Mouse (Mus musculus): Measurements from ENCODE around the gene Mapk3. TPM values are rescaled to one million over a fixed set of nuclear protein-coding genes. Genes with fewer than 3 reads are reported as not detected.

Gene Mapk3
- total and polyA plus RNA-seq, 3 experiments, result 22.4 to 48.5 (median 25.3) TPM

GRCm38 (mm10) chr7:126748824-126749223 lies 10.6 kb upstream of the Mapk3 start:
- TF ChIP-seq MAFK (IDR thresholded peaks at IDR 0.05; ENCODE audit: insufficient replicate concordance, low read length), result no peak
- TF ChIP-seq ZNF384 (IDR thresholded peaks at IDR 0.05; ENCODE audit: low read depth, low read length), result no peak
- no peak for TF ChIP-seq PAX5 (IDR thresholded peaks at IDR 0.05; ENCODE audit: low read length)
- TF ChIP-seq RCOR1 (conservative IDR thresholded peaks at IDR 0.05; ENCODE audit: low read depth, low read length), result no peak
- no peak for TF ChIP-seq USF1 (IDR thresholded peaks at IDR 0.05; ENCODE audit: low read depth, low read length)
- no peak for TF ChIP-seq POLR2AphosphoS2 (IDR thresholded peaks at IDR 0.05; ENCODE audit: low read depth, low read length)
- TF ChIP-seq JUN (IDR thresholded peaks at IDR 0.05; ENCODE audit: insufficient read depth, low read depth, low read length), result no peak
- TF ChIP-seq MYC (IDR thresholded peaks at IDR 0.05; ENCODE audit: low read depth, low read length), result no peak
- TF ChIP-seq ZMIZ1 (IDR thresholded peaks at IDR 0.05; ENCODE audit: low read depth, low read length), result no peak
- no peak for TF ChIP-seq USF2 (conservative IDR thresholded peaks at IDR 0.05; ENCODE audit: low read depth, low read length)
- Histone ChIP-seq H3K27me3 (replicated peaks) (no peaks in the 10 kb centered on the region), H3K4me3 (replicated peaks in 1 of 3; ENCODE audit: low read depth in 2 of 3, low read length in 2 of 3, poor library complexity in 1 of 3) (no peak overlapping the region), H3K9ac (ENCODE audit: insufficient read depth, low read depth) (no peak overlapping the region), H3K79me2 (replicated peaks; ENCODE audit: control insufficient read depth, extremely low read depth, insufficient read depth, poor library complexity, severe bottlenecking) (no peaks in the 10 kb centered on the region), H3K4me2 (ENCODE audit: insufficient read depth, low read depth, poor library complexity, severe bottlenecking) (no peak overlapping the region), H3K9me3 (replicated peaks; ENCODE audit: low read length) (peaks cover 2% of the 10 kb centered on the region), H3K4me1 (ENCODE audit: control insufficient read depth in 1 of 2, insufficient read depth in 2 of 2) (peaks cover 10 to 36% of the 10 kb centered on the region in 2 experiments), H3K36me3 (replicated peaks in 1 of 2; ENCODE audit: control insufficient read depth in 1 of 2, insufficient read depth in 1 of 2, low read length in 1 of 2) (no peaks in the 10 kb centered on the region), H3K27ac (ENCODE audit: insufficient read depth, low read depth) (no peak overlapping the region)
- dilution Hi-C loops (cut with MboI; ENCODE audit: extremely low pct_ligation_motif_present, extremely low pct_unique_long_range_greater_than_20kb, low sequenced_read_pairs) (no loop called here), in situ Hi-C loops (cut with MboI; ENCODE audit: low pct_ligation_motif_present, low pct_unique_long_range_greater_than_20kb, low sequenced_read_pairs) (no loop called here)
- no peak for DNase-seq (ENCODE audit: extremely low read depth)

- Histone ChIP-seq H3K27ac (ENCODE audit: insufficient read depth, low read depth) (no peak overlapping the region), H3K4me3 (replicated peaks in 1 of 3; ENCODE audit: low read depth in 2 of 3, low read length in 2 of 3, poor library complexity in 1 of 3) (no peak overlapping the region), H3K9ac (ENCODE audit: insufficient read depth, low read depth) (no peak overlapping the region), H3K79me2 (replicated peaks; ENCODE audit: control insufficient read depth, extremely low read depth, insufficient read depth, poor library complexity, severe bottlenecking) (no peaks in the 10 kb centered on the region), H3K36me3 (replicated peaks in 1 of 2; ENCODE audit: control insufficient read depth in 1 of 2, insufficient read depth in 1 of 2, low read length in 1 of 2) (no peaks in the 10 kb centered on the region), H3K4me1 (ENCODE audit: control insufficient read depth in 1 of 2, insufficient read depth in 2 of 2) (peaks cover 10 to 39% of the 10 kb centered on the region in 2 experiments), H3K4me2 (ENCODE audit: insufficient read depth, low read depth, poor library complexity, severe bottlenecking) (no peak overlapping the region), H3K9me3 (replicated peaks; ENCODE audit: low read length) (peaks cover 2% of the 10 kb centered on the region), H3K27me3 (replicated peaks) (no peaks in the 10 kb centered on the region)
- in situ Hi-C loops (cut with MboI; ENCODE audit: low pct_ligation_motif_present, low pct_unique_long_range_greater_than_20kb, low sequenced_read_pairs), result no loop called here
- dilution Hi-C loops (cut with MboI; ENCODE audit: extremely low pct_ligation_motif_present, extremely low pct_unique_long_range_greater_than_20kb, low sequenced_read_pairs), result no loop called here
- TF ChIP-seq UBTF (IDR thresholded peaks at IDR 0.05; ENCODE audit: low read depth, low read length) (no peak), ELF1 (IDR thresholded peaks at IDR 0.05; ENCODE audit: low read depth, low read length) (no peak), CTCF (conservative IDR thresholded peaks at IDR 0.05 in 1 of 2, IDR thresholded peaks at IDR 0.05 in 1 of 2; ENCODE audit: low read depth in 2 of 2, low read length in 2 of 2) (peak in 1 of 2 experiments; percentile 45; a peak in 2 of 4 replicates), ZC3H11A (IDR thresholded peaks at IDR 0.05; ENCODE audit: low read depth, low read length) (no peak), USF1 (IDR thresholded peaks at IDR 0.05; ENCODE audit: low read depth, low read length) (no peak), E2F4 (IDR thresholded peaks at IDR 0.05; ENCODE audit: insufficient replicate concordance, low read depth, low read length) (no peak), RAD21 (IDR thresholded peaks at IDR 0.05; ENCODE audit: low read depth, low read length) (peak; percentile 25), SMC3 (IDR thresholded peaks at IDR 0.05; ENCODE audit: low read depth, low read length) (peak; percentile 12; the same call in 1 of the 2 replicates)
- DNase-seq (ENCODE audit: extremely low read depth), result no peak
Observed at GRCm38 (mm10) chr7:126749582-126750343, 9.6 kb upstream of the Mapk3 start.
